Mouse (Mus musculus) ES-E14 (cell line): Measurements from ENCODE around the gene Nr2c1. TPM values are rescaled to one million over a fixed set of nuclear protein-coding genes. Genes with fewer than 3 reads are reported as not detected.
A peak's percentile ranks its signal among the peaks of the same experiment; 100 is the strongest.

ENCODE experiments used
- DNase-seq: peaks from one replicate; pipeline ENCODE4 v3.0.0-alpha.2; 2013; ENCODE audit warnings: low read depth, low spot score
- H3K27ac ChIP-seq: 2 replicates; pipeline ENCODE4 v1.5.1; 2012; ENCODE audit warnings: low read depth, mild to moderate bottlenecking, low read length, moderate library complexity, mixed read lengths; ENCODE audit not compliant: poor library complexity, insufficient read depth, severe bottlenecking
- H3K36me3 ChIP-seq: 2 replicates; pipeline ENCODE4 v1.6.1; 2012; ENCODE audit warnings: mild to moderate bottlenecking, low read length, moderate library complexity, mixed read lengths; ENCODE audit not compliant: control insufficient read depth, poor library complexity, insufficient read depth, severe bottlenecking
- H3K4me1 ChIP-seq, 2 experiments: fragments of 150-350 bp in 1 of 2; sonication (generic) in 1 of 2; 2 replicates each; pipeline ENCODE4 v1.6.1; 2012; ENCODE audit warnings: low read length in 2 of 2, mild to moderate bottlenecking in 1 of 2, mixed read lengths in 1 of 2; ENCODE audit not compliant: control insufficient read depth in 2 of 2, insufficient read depth in 2 of 2, poor library complexity in 1 of 2
- H3K4me3 ChIP-seq, 2 experiments: fragments of 150-350 bp in 1 of 2; sonication (generic) in 1 of 2; 2 replicates each; pipeline ENCODE4 v1.5.1; 2012; ENCODE audit warnings: low read length in 2 of 2, low read depth in 1 of 2, mild to moderate bottlenecking in 1 of 2, mixed read lengths in 1 of 2; ENCODE audit not compliant: insufficient read depth in 1 of 2, poor library complexity in 1 of 2, severe bottlenecking in 1 of 2
- H3K9ac ChIP-seq: 2 replicates; pipeline ENCODE4 v1.6.1; 2012; ENCODE audit warnings: low read depth, mild to moderate bottlenecking, low read length, mixed read lengths; ENCODE audit not compliant: poor library complexity, insufficient read depth, severe bottlenecking
- H3K9me3 ChIP-seq: fragments of 150-350 bp; sonication (generic); 2 replicates; pipeline ENCODE4 v1.6.1; 2012; ENCODE audit warnings: low read depth, mild to moderate bottlenecking, low read length; ENCODE audit not compliant: control insufficient read depth, insufficient read depth
- CHD2 ChIP-seq: IDR thresholded peaks from 2 replicates; pipeline ENCODE4 v1.6.1; 2014; ENCODE audit warnings: mild to moderate bottlenecking, low read depth, low read length, inconsistent platforms
- HCFC1 ChIP-seq: IDR thresholded peaks from 2 replicates; pipeline ENCODE4 v1.6.1; 2012; ENCODE audit warnings: low read length, inconsistent platforms, borderline replicate concordance; ENCODE audit not compliant: insufficient read depth
- MAFK ChIP-seq: IDR thresholded peaks from 2 replicates; pipeline ENCODE4 v1.6.1; 2014; ENCODE audit warnings: mild to moderate bottlenecking, low read depth, low read length, inconsistent platforms; ENCODE audit not compliant: insufficient read depth
- ZC3H11A ChIP-seq: IDR thresholded peaks from 2 replicates; pipeline ENCODE4 v1.6.1; 2012; ENCODE audit warnings: low read depth, mild to moderate bottlenecking, inconsistent platforms, low read length, borderline replicate concordance
- ZNF384 ChIP-seq: IDR thresholded peaks from 2 replicates; pipeline ENCODE4 v1.6.1; 2012; ENCODE audit warnings: low read depth, low read length, inconsistent platforms
- in situ Hi-C, 2 experiments: fragments of 600-800 bp; cut with MboI; formaldehyde crosslinking; loops; one replicate each; pipeline ENCODE4 v1.15.1; 2025; ENCODE audit warnings: low sequenced_read_pairs in 2 of 2, inconsistent platforms in 1 of 2; ENCODE audit not compliant: unreplicated experiment in 2 of 2
- total RNA-seq: library from RNA; depleted of rRNA; stranded (reverse); fragments of 300-350 nt; gene quantifications from 2 replicates; pipeline ENCODE4 v1.2.3, GENCODE M21; 2012

The Nr2c1 gene
- total RNA-seq, 1 experiment = 6.5 TPM

GRCm38 (mm10) chr10:94172706-94173105 lies 24.9 kb downstream of the Nr2c1 start:
- peaks cover 0 to 7% of the 10 kb centered on the region in 2 experiments; a peak in 3 of 4 replicates for H3K4me1 ChIP-seq
- TF ChIP-seq ZC3H11A (no peak), ZNF384 (no peak), CHD2 (no peak), HCFC1 (no peak), MAFK (no peak)
- no peak overlapping the region for H3K4me3 ChIP-seq
- H3K27ac ChIP-seq = no peak overlapping the region
- peaks cover 11% of the 10 kb centered on the region for H3K36me3 ChIP-seq
- in situ Hi-C loops = no loop called here
- peak; percentile 49 for DNase-seq
- H3K9ac ChIP-seq = no peak overlapping the region
- no peaks in the 10 kb centered on the region for H3K9me3 ChIP-seq

- Histone ChIP-seq H3K4me1 (peaks cover 0 to 7% of the 10 kb centered on the region in 2 experiments; a peak in 3 of 4 replicates), H3K36me3 (peaks cover 7% of the 10 kb centered on the region; the same call in 1 of the 2 replicates), H3K27ac (no peak overlapping the region), H3K4me3 (no peak overlapping the region), H3K9me3 (no peaks in the 10 kb centered on the region), H3K9ac (no peak overlapping the region)
- no peak for DNase-seq
- in situ Hi-C loops = no loop called here
- TF ChIP-seq HCFC1 (no peak), MAFK (no peak)
Measured at GRCm38 (mm10) chr10:94174652-94175051, 26.8 kb downstream of the Nr2c1 start.

GRCm38 (mm10) chr10:94183199-94183598 lies 35.4 kb downstream of the Nr2c1 start:
- no peaks in the 10 kb centered on the region for H3K4me1 ChIP-seq
- TF ChIP-seq CHD2 (no peak), ZC3H11A (no peak), HCFC1 (no peak), MAFK (no peak), ZNF384 (no peak)
- no peak overlapping the region for H3K4me3 ChIP-seq
- in situ Hi-C loops = no loop called here
- H3K27ac ChIP-seq = no peak overlapping the region
- DNase-seq = no peak
- no peaks in the 10 kb centered on the region for H3K9me3 ChIP-seq
- H3K9ac ChIP-seq = no peak overlapping the region
- peaks cover 2% of the 10 kb centered on the region; the same call in 1 of the 2 replicates for H3K36me3 ChIP-seq

- Histone ChIP-seq H3K9ac (peak within 1 kb of the TSS; percentile 83), H3K4me3 (peak within 1 kb of the TSS; percentile 82), H3K36me3 (peaks cover 6% of the 10 kb centered on the region; the same call in 1 of the 2 replicates), H3K9me3 (no peaks in the 10 kb centered on the region), H3K27ac (peak within 1 kb of the TSS; percentile 47; the same call in 1 of the 2 replicates), H3K4me1 (0 out of 4 replicates have a peak, but pooled peaks cover 0 to 1% of the 10 kb centered on the region in 2 experiments)
- peak; percentile 90 for DNase-seq
- in situ Hi-C loops = no loop called here
- TF ChIP-seq CHD2 (no peak), HCFC1 (peak; percentile 79)
Measured at GRCm38 (mm10) chr10:94198482-94199405, 50.9 kb downstream of the Nr2c1 start, which contains the start of gene Ndufa12. TSS of gene Ndufa12 (plus strand) at chr10:94198720.
